Mouse (Mus musculus) embryonic fibroblast, embryonic 13.5 days (primary cell): Measurements from ENCODE around the gene Shld2.

Experiments used
- CTCF ChIP-seq: IDR thresholded peaks from 2 replicates; pipeline ENCODE4 v1.5.1; 2011; ENCODE audit warnings: mild to moderate bottlenecking, control low read depth, low read length, moderate library complexity, borderline replicate concordance; ENCODE audit not compliant: insufficient read depth
- POLR2A ChIP-seq: IDR thresholded peaks from 2 replicates; pipeline ENCODE4 v1.6.1; 2011; ENCODE audit warnings: low read depth, mild to moderate bottlenecking, control low read depth, low read length, moderate library complexity

GRCm38 (mm10) chr14:34279726-34280125, 30.6 kb downstream of the Shld2 start:
- TF ChIP-seq POLR2A (no peak), CTCF (no peak)
